Mouse (Mus musculus): ENCODE data around the gene Zc3h4.

- TF ChIP-seq CTCF (IDR thresholded peaks at IDR 0.05; ENCODE audit: extremely low read depth, insufficient read depth, insufficient read length, insufficient replicate concordance) (no peak), POLR2A (IDR thresholded peaks at IDR 0.05; ENCODE audit: low read depth, low read length) (no peak)
These were observed 16.5 kb downstream of the Zc3h4 start for GRCm38 (mm10) chr7:16417141-16417771.
